Mouse (Mus musculus) liver, embryonic 11.5 days (tissue): ENCODE measurements at regions not wholly inside any gene's neighbourhood (a gene's known extent, or its start where the extent isn't known, plus 50 kb on each side); places are given as distances from the start of the nearest gene placed in this dataset.

Experiments used
- ATAC-seq: fragments of 200-750 bp; cut with Nextera tagmentation; replicated peaks from 2 replicates; pipeline ENCODE4 v1.8.0; 2017; ENCODE audit warnings: moderate number of reproducible peaks, mild to moderate bottlenecking, moderate TSS enrichment, moderate library complexity; ENCODE audit not compliant: low FRiP score
- DNase-seq: peaks from one replicate; pipeline ENCODE4 v3.0.0-alpha.2; 2017; ENCODE audit warnings: low spot score
- H3K27ac ChIP-seq: fragments of 300-500 bp; sonication (generic); 2 replicates; pipeline ENCODE4 v1.5.1; 2014; ENCODE audit warnings: mild to moderate bottlenecking, low read depth, low read length, control low read depth
- H3K27me3 ChIP-seq: fragments of 300-500 bp; sonication (generic); replicated peaks from 2 replicates; pipeline ENCODE4 v1.6.1; 2014; ENCODE audit warnings: low read length, mixed read lengths; ENCODE audit not compliant: control insufficient read depth, insufficient read depth
- H3K36me3 ChIP-seq: fragments of 300-500 bp; sonication (generic); 2 replicates; pipeline ENCODE4 v1.6.1; 2014; ENCODE audit warnings: mild to moderate bottlenecking, low read length, moderate library complexity, mixed read lengths; ENCODE audit not compliant: control insufficient read depth, insufficient read depth
- H3K4me1 ChIP-seq: fragments of 300-500 bp; sonication (generic); replicated peaks from 2 replicates; pipeline ENCODE4 v1.6.1; 2014; ENCODE audit warnings: low read length, mixed read lengths; ENCODE audit not compliant: control insufficient read depth, insufficient read depth
- H3K4me2 ChIP-seq: fragments of 300-500 bp; sonication (generic); 2 replicates; pipeline ENCODE4 v1.6.1; 2014; ENCODE audit warnings: mild to moderate bottlenecking, control low read depth, moderate library complexity
- H3K4me3 ChIP-seq: fragments of 300-500 bp; sonication (generic); 2 replicates; pipeline ENCODE4 v1.5.1; 2014; ENCODE audit warnings: low read depth, low read length, control low read depth
- H3K9ac ChIP-seq: fragments of 300-500 bp; sonication (generic); 2 replicates; pipeline ENCODE4 v1.6.1; 2014; ENCODE audit warnings: low read depth, low read length, control low read depth
- H3K9me3 ChIP-seq: fragments of 300-500 bp; sonication (generic); 2 replicates; pipeline ENCODE4 v1.6.1; 2016; ENCODE audit warnings: low read length, inconsistent platforms, mixed read lengths; ENCODE audit not compliant: control insufficient read depth
- WGBS: fragments of 180-500 bp; shearing (Covaris S2); extraction: QIAGEN DNeasy Blood & Tissue Kit; methylation state at CpG from one replicate; pipeline ENCODE4 v1.1.7; 2014; 5-methylcytosine and 5-hydroxymethylcytosine counted together

DNA sequence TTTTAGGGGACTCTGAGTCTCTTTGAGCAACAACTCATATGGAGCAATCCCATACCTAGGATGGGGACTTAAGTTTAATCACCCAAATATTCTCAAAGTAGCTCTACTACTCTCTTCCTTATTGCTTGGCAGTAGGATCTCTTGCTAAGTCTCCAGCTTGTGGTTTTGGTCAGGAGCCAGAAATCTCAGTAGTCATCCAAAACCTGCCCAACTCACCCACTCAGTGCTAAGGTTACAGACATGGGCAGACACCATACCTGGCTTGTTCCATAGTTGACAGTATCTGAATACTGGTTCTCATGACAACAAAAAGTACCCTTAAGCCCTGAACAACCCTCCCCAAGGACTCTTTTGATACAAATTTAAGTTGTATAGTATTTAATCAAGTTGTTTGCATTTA lies 288.7 kb downstream of the Gm11146 start:
- H3K27ac ChIP-seq, result no peak overlapping the region
- H3K4me2 ChIP-seq, result no peak overlapping the region
- H3K4me3 ChIP-seq, result no peak overlapping the region
- H3K27me3 ChIP-seq, result no peaks in the 10 kb centered on the region
- H3K4me1 ChIP-seq, result no peaks in the 10 kb centered on the region
- ATAC-seq (no peak), DNase-seq (no peak)
- no peaks in the 10 kb centered on the region for H3K9me3 ChIP-seq
- H3K9ac ChIP-seq, result no peak overlapping the region
- no peaks in the 10 kb centered on the region for H3K36me3 ChIP-seq

DNA sequence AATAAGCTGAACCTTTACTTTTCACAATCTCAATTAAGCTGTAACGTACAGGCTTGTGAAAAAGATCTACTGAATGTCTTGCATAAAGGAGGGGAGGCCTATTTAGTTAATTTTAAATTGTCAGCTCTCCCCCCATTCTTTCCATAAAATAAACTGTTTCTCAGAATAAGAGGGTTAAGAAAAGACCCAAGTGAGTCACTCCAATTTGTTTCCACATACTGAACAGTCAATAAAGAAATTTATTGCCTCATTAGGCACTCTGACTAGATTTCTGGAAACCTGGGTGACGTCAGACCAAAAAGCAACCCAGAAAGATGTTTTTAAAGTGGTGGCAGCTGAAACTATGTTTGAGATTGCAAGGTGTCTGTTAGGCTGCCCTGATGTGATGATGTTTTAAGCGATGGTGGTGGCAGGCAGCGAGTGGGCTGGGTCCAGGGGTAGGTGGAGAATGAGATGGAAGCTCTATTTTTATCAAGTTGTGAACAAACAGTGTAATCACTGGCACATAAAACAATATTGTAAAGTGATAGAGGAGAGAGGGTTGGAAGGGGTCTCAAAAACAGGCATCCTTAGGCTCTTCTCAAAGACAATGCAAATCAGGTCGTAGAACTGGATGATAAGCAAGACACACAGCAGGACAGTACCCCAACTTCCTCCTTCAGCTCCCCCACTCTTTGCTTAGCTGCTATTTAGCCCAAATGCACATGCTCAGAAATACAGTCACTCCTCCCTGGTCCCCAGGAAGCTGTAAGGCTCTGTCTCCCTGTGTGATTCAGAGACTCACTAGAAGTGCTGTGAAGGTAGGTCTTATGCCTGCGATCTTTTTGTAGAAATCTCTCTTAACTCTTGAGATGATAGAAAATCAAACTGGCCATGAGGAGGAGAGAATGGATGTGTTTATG lies 288.0 kb downstream of the Usp25 start:
- Histone ChIP-seq H3K9ac (no peak overlapping the region), H3K4me1 (no peaks in the 10 kb centered on the region), H3K27ac (no peak overlapping the region), H3K9me3 (no peaks in the 10 kb centered on the region), H3K36me3 (no peaks in the 10 kb centered on the region), H3K4me3 (no peak overlapping the region), H3K4me2 (no peak overlapping the region), H3K27me3 (no peaks in the 10 kb centered on the region)
- ATAC-seq (no peak), DNase-seq (no peak)
- WGBS, result 74% methylated on average over 6 of the region's 6 CpGs

DNA sequence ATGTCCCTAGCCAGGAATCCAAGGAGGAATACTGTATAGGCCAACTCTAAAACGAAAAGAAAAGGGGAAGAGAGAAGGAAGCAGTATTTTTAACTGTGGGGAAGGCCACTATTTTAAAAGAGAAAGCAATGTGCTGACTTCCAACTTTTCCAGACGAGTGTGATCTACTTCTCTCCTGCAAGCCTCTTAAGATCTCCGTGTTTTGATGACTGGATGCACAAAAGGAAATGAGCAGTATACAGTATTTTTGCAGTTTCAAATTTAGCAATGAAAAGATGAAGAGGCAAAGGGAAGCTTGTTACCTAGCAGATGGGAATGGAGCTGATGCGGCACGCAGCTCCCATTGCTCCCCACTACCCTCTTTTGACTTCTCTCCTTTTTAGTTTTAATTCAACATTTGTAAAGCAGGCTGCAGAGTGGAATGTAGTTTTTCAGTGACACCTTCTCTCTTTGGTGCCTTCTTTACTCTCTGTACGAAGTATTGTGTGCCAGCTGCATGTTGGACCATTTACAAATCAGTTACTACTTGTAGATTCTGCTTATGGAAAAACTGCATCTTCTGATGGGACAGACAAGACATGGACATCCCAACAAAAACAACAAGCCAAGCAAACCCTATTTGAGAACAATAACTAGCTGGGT lies 287.2 kb downstream of the Usp25 start:
- ATAC-seq (no peak), DNase-seq (no peak)
- WGBS, result 59% methylated on average over 6 of the region's 6 CpGs

DNA sequence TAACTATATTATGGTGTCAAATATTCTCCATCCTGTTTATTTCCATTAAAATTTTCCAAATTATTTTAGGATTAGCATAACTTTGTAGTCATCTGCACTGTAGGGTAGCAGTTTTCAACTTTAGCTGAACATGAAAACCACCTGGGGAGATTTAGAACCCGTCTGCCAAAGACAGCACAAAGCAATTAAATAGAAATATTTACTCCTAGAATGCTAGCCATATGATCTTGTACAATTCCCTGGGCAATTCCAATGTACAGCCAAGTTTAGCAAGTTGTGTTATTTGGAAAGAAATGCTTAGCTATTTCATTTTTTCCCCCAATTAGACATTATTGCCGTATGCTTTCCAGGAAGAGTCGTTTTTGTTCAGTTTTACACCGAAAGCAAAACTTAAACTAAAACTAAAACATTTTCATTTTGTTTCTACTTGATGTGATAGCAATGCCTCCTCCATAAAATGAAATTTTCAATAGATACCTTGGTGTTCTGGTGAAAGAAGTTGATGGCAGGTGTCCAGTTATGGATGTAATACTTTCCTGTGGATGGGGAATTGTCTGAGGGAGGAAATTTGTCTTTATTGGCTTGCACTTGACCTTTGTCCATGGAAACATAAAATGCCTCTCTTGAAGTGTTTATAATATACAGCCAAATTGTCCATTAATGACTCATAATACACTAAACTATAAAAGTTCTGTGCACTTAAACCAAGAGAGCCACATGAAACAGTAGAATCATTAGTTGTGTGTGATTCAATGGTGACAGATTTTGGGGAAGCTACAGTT lies 282.3 kb downstream of the Usp25 start:
- Histone ChIP-seq H3K9ac (no peak overlapping the region), H3K9me3 (no peaks in the 10 kb centered on the region), H3K4me2 (no peak overlapping the region), H3K27me3 (no peaks in the 10 kb centered on the region), H3K36me3 (no peaks in the 10 kb centered on the region), H3K27ac (no peak overlapping the region), H3K4me3 (no peak overlapping the region), H3K4me1 (no peaks in the 10 kb centered on the region)
- DNase-seq (no peak), ATAC-seq (no peak)
- WGBS, result 85% methylated on average over 4 of the region's 4 CpGs

More for the DNA sequence above, 287.2 kb downstream of the Usp25 start:
- Histone ChIP-seq H3K27me3 (no peaks in the 10 kb centered on the region), H3K9me3 (no peaks in the 10 kb centered on the region), H3K4me1 (no peaks in the 10 kb centered on the region), H3K4me2 (no peak overlapping the region), H3K4me3 (no peak overlapping the region), H3K27ac (no peak overlapping the region), H3K36me3 (no peaks in the 10 kb centered on the region), H3K9ac (no peak overlapping the region)

DNA sequence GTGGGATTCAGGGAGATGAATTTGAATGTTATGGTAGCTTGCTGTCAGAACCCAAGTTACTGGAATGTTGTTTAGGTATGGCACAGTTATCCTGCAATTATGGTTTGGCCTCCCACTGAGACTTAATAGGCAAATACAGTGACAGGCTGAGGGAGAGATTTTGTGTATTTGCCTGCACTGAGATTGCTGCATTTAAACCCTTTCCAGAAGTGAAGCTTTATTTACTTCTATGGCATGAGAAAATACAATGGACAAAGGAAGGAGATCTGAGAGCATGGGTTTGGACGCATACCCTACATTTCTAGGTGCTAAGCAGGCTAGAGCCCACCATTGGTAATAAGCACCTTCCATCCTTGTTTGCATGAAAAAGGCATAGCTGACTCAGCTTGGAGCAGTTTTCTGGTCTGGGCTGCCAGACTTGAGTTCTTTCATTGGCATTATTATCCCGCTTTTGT lies 278.8 kb downstream of the Usp25 start:
- 87% methylated on average over 2 of the region's 2 CpGs for WGBS
- Histone ChIP-seq H3K36me3 (no peaks in the 10 kb centered on the region), H3K27me3 (no peaks in the 10 kb centered on the region), H3K4me1 (no peaks in the 10 kb centered on the region), H3K9me3 (no peaks in the 10 kb centered on the region), H3K4me3 (no peak overlapping the region), H3K4me2 (no peak overlapping the region), H3K9ac (no peak overlapping the region), H3K27ac (no peak overlapping the region)
- no peak for ATAC-seq
- DNase-seq, result no peak

DNA sequence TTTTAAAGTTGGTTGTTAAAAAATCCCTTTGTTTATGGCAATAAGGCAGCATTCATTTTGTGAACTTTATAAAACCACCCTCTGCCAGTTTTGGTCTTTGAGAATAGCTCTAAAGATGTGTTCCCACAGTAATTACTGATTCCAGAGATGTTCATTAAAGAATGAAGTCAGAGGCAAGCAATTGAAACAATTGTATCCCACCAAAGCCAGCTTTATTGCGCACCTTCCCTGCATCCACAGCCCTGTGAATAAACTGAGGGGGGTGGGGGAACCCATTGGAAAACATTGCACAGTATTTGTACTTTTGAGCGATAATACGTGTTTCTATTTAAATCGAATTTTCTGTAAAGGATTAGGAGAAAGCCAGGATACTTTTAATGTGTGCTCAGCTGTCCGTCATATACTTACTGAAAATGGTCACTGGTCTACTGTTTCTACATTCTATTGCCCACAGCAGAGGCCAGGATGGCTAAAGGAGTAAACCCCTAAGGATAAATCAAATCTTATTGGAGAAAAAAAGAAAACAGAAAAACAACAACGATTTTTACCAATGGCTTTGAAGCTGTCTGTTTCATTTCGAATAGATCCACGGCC lies 278.3 kb downstream of the Usp25 start:
- no peaks in the 10 kb centered on the region for H3K27me3 ChIP-seq
- 91% methylated on average over 8 of the region's 8 CpGs for WGBS
- no peaks in the 10 kb centered on the region for H3K4me1 ChIP-seq
- H3K9ac ChIP-seq, result no peak overlapping the region
- H3K9me3 ChIP-seq, result no peaks in the 10 kb centered on the region
- H3K4me2 ChIP-seq, result no peak overlapping the region
- H3K36me3 ChIP-seq, result no peaks in the 10 kb centered on the region
- ATAC-seq (no peak), DNase-seq (no peak)
- no peak overlapping the region for H3K27ac ChIP-seq
- no peak overlapping the region for H3K4me3 ChIP-seq

DNA sequence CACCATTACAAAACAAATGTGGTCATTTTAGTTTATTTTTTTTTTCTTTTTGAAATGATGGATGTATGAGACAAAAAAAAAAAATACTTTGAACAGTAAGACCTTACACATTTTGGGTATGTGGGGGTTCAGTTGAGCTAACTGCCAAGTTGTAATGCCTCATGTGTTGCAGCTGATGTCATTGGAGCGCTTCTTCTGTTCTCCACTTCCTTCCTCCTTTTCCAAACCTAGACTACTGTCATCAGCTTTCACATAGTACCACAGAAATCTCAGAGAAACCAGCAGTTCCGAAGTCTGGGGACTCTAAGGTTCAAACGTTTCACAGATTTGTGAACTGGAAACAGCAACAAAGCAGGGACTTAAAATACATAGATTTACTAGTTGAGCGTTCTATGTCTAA lies 270.7 kb downstream of the Usp25 start:
- no peaks in the 10 kb centered on the region for H3K27me3 ChIP-seq
- DNase-seq (no peak), ATAC-seq (no peak)
- no peak overlapping the region for H3K27ac ChIP-seq
- no peaks in the 10 kb centered on the region for H3K36me3 ChIP-seq
- no peaks in the 10 kb centered on the region for H3K9me3 ChIP-seq
- no peak overlapping the region for H3K9ac ChIP-seq
- no peak overlapping the region for H3K4me3 ChIP-seq
- no peak overlapping the region for H3K4me2 ChIP-seq
- WGBS, result 56% methylated on average over 4 of the region's 4 CpGs
- no peaks in the 10 kb centered on the region for H3K4me1 ChIP-seq

DNA sequence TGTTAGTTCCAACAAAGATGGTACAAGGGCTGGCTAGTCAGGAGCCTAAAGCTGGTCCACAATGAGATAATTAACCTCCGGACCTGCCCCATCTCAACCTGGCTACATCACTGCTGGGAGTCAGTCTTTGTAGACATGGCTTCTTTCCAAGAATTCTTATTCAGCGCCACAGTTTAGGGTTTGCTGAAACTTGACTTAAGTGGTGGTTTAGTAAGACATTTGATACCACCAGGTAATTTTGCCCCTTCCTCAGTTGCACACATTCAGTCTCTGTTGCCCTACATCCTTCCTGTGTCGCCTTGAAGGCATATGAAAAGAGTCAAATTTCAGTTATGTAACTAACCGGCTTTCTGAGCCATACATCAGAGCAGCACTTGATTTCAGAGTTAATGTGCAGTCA lies 266.4 kb downstream of the Usp25 start:
- Histone ChIP-seq H3K4me2 (no peak overlapping the region), H3K27ac (no peak overlapping the region), H3K9ac (no peak overlapping the region), H3K9me3 (no peaks in the 10 kb centered on the region), H3K4me1 (no peaks in the 10 kb centered on the region), H3K27me3 (no peaks in the 10 kb centered on the region), H3K36me3 (no peaks in the 10 kb centered on the region), H3K4me3 (no peak overlapping the region)
- 76% methylated on average over 4 of the region's 4 CpGs for WGBS
- ATAC-seq (no peak), DNase-seq (no peak)
